Mouse (Mus musculus): Measurements from ENCODE around the gene Faiml.

DNA sequence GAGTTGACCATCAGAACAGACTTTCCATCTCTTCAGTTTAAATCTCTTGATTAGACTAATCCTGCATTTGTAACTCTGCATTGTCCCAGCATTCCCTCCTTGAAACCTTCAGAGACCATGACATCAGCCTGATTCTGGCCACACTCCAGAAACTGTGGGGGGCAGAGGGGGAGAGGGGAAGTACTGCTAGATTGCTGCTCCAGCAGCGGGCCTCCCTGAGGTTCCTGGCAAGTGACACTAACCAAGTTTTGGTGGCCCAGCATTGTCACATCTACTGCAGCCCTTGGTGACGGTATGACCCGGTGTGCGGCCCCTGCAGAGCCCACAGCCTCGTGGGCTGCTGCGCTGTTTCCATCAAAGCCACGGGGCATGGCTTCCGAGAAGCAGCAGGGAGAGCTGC is 56.8 kb downstream of the Faiml start:
- TF ChIP-seq POLR2A (IDR thresholded peaks at IDR 0.05; ENCODE audit: insufficient read depth, low read depth, low read length) (no peak), EP300 (IDR thresholded peaks at IDR 0.05; ENCODE audit: insufficient read depth, low read depth, low read length) (no peak), CTCF (IDR thresholded peaks at IDR 0.05) (no peak)
